ENCODE assay signal across 8 mouse cellular contexts in genomic region chr11:79590664-79591590, GRCm38 (mm10). TPM values are rescaled to one million over a fixed set of nuclear protein-coding genes. Genes with fewer than 3 reads are reported as not detected.
DNase-seq lines count a peak whose midpoint lies in the region; ATAC-seq and TF ChIP-seq lines count a peak whose summit lies in the region.

Rab11fip4 (plus strand) TSS chr11:79591212.

- H3K4me1 ChIP-seq in hindbrain, embryonic 15.5 days (replicated peaks), result peaks cover 35% of the 10 kb centered on the region
- peaks cover 14% of the 10 kb centered on the region for H3K4me1 ChIP-seq in limb, embryonic 12.5 days (replicated peaks)

- peak within 1 kb of the TSS; percentile 93 for H3K9ac ChIP-seq in hindbrain, embryonic 15.5 days
- H3K9ac ChIP-seq in limb, embryonic 12.5 days (replicated peaks), result peak within 1 kb of the TSS; percentile 56

- intact Hi-C loops in gastrocnemius, adult 2 months (cut with DNase I), result no loop called here
- intact Hi-C loops in gastrocnemius, postnatal 36 days (cut with DNase I), result no loop called here

- no peaks in the 10 kb centered on the region for H3K27me3 ChIP-seq in hindbrain, embryonic 15.5 days
- peaks cover 61% of the 10 kb centered on the region for H3K27me3 ChIP-seq in limb, embryonic 12.5 days

- peak; percentile 29 for DNase-seq in gastrocnemius, adult 2 months
- DNase-seq in gastrocnemius, postnatal 10 days, result no peak
- peak; percentile 58 for DNase-seq in Muller cell, postnatal 12 days (ENCODE audit: inconsistent ontology term)
- peak; percentile 64 for DNase-seq in embryo, embryonic 10.5 days (ENCODE audit: low spot score)
- peak; percentile 77 for DNase-seq in retina, embryonic 14.5 days (ENCODE audit: low spot score)
- DNase-seq in gastrocnemius, postnatal 36 days, result no peak

- no peaks in the 10 kb centered on the region for H3K36me3 ChIP-seq in hindbrain, embryonic 15.5 days
- H3K36me3 ChIP-seq in limb, embryonic 12.5 days, result no peaks in the 10 kb centered on the region

- H3K4me3 ChIP-seq in gastrocnemius, adult 2 months, result peak within 1 kb of the TSS; percentile 75
- H3K4me3 ChIP-seq in hindbrain, embryonic 15.5 days, result peak within 1 kb of the TSS; percentile 76
- peak within 1 kb of the TSS; percentile 62 for H3K4me3 ChIP-seq in limb, embryonic 12.5 days (replicated peaks)

- H3K27ac ChIP-seq in gastrocnemius, adult 2 months, result no peak within 1 kb of the TSS
- H3K27ac ChIP-seq in hindbrain, embryonic 15.5 days (replicated peaks), result peak within 1 kb of the TSS; percentile 89
- no peak within 1 kb of the TSS for H3K27ac ChIP-seq in limb, embryonic 12.5 days

- 1% methylated on average over 67 of the region's 98 CpGs for WGBS in hindbrain, embryonic 15.5 days
- 2% methylated on average over 77 of the region's 98 CpGs for WGBS in limb, embryonic 12.5 days

- peak; percentile 86 for ATAC-seq in hindbrain, embryonic 15.5 days (ENCODE audit: low FRiP score, low read depth)
- ATAC-seq in limb, embryonic 12.5 days (ENCODE audit: insufficient number of reproducible peaks, insufficient read depth, low FRiP score, low TSS enrichment, low read depth), result 0 out of 2 replicates have a peak, but pooled peaks have one; percentile 50

- H3K4me2 ChIP-seq in hindbrain, embryonic 15.5 days, result peak within 1 kb of the TSS; percentile 78
- H3K4me2 ChIP-seq in limb, embryonic 12.5 days, result peak within 1 kb of the TSS; percentile 94

- H3K9me3 ChIP-seq in hindbrain, embryonic 15.5 days, result no peaks in the 10 kb centered on the region
- no peaks in the 10 kb centered on the region for H3K9me3 ChIP-seq in limb, embryonic 12.5 days

- no peak for TF ChIP-seq CTCF in gastrocnemius, adult 2 months (IDR thresholded peaks at IDR 0.05)

RNA-seq across cellular contexts. Expression of gene Rab11fip4, which starts in this region (rescaled TPM):
- total RNA-seq in gastrocnemius, adult 2 months (2021), result under 1 TPM; 0.20 to 0.67 TPM
- 1 to 10 TPM in 1 of 2 experiments, under 1 TPM in 1; 0.80 to 1.6 TPM for total RNA-seq in gastrocnemius, postnatal 10 days (2021)
- polyA plus RNA-seq in hindbrain, embryonic 15.5 days (2015; fragmentation: Nextera tagmentation; extraction: Ambion mirVana), result 24.7 and 28.9 TPM in 2 replicates
- polyA plus RNA-seq in limb, embryonic 12.5 days (2016; fragmentation: Nextera tagmentation; extraction: Ambion mirVana), result 16.1 and 16.2 TPM in 2 replicates
- total RNA-seq in gastrocnemius, postnatal 36 days (2021), result under 1 TPM; 0.44 to 0.77 TPM

Comparison
In these comparisons a context has a peak if more than half of its experiments do, and no peak if none do; other contexts are left out.
1. Peak in DNase-seq and H3K4me3 ChIP-seq in gastrocnemius, adult 2 months; RNA of the gene not detected or under 1 TPM.
2. DNase-seq: peak in Muller cell, postnatal 12 days (single experiment), embryo, embryonic 10.5 days (single experiment) and retina, embryonic 14.5 days (single experiment); none in gastrocnemius, postnatal 10 days (single experiment) and gastrocnemius, postnatal 36 days (0 of 2).
3. Peak in every context shown above with its lines, with median percentiles within 50 percentile points of each other: H3K4me3 ChIP-seq.